10 mouse cellular contexts compared by ENCODE assay signal in genomic region chr1:62591296-62592031, GRCm38 (mm10).
A peak's percentile ranks its signal among the peaks of the same experiment; 100 is the strongest.
DNase-seq lines count a peak whose midpoint lies in the region; ATAC-seq lines count a peak whose summit lies in the region.
"Had no signal": no experiment of that assay in that cellular context is flagged by ENCODE, and none has a peak within 500 bp of the region (broad histone marks: within the 10 kb centered on the region; RNA-seq: fewer than 3 reads in every experiment).

No protein-coding gene starts in this region.

- no peak overlapping the region for H3K4me2 ChIP-seq in limb, embryonic 12.5 days
- H3K4me2 ChIP-seq: limb, embryonic 15.5 days; stomach, embryonic 15.5 days had no signal

- no peak overlapping the region for H3K9ac ChIP-seq in limb, embryonic 12.5 days (replicated peaks)
- H3K9ac ChIP-seq: limb, embryonic 15.5 days; stomach, embryonic 15.5 days had no signal

- peak; percentile 7 for DNase-seq in adrenal gland, adult 8-10 months
- DNase-seq in adrenal gland, postnatal 4 days (ENCODE audit: low spot score in 2 of 2): no peak
- DNase-seq in adrenal gland, postnatal 36 days: peak; percentile 14 to 17
- peak; percentile 9 to 40 for DNase-seq in heart, postnatal 14 days
- no peak for DNase-seq in liver
- no peak for DNase-seq in layer of hippocampus, postnatal 25 days (ENCODE audit: extremely low spot score in 1 of 2, low spot score in 1 of 2)
- no peak for DNase-seq in left cerebral cortex, postnatal 36 days (ENCODE audit: low spot score in 2 of 2)

- no peak overlapping the region for H3K4me3 ChIP-seq in limb, embryonic 12.5 days (replicated peaks)
- H3K4me3 ChIP-seq: limb, embryonic 15.5 days; stomach, embryonic 15.5 days had no signal

- intact Hi-C loops in heart, postnatal 14 days (cut with DNase I): no loop called here
- intact Hi-C loops in left cerebral cortex, postnatal 36 days (cut with DNase I): no loop called here

- ATAC-seq in limb, embryonic 12.5 days (ENCODE audit: insufficient number of reproducible peaks, insufficient read depth, low FRiP score, low TSS enrichment, low read depth): 0 out of 2 replicates have a peak, but pooled peaks have one; percentile 59

- H3K27ac ChIP-seq in limb, embryonic 12.5 days: peak overlapping the region; percentile 62
- H3K27ac ChIP-seq: limb, embryonic 15.5 days; stomach, embryonic 15.5 days had no signal

- no peaks in the 10 kb centered on the region for H3K27me3 ChIP-seq in limb, embryonic 12.5 days
- H3K27me3 ChIP-seq: limb, embryonic 15.5 days; stomach, embryonic 15.5 days had no signal

- H3K4me1 ChIP-seq in limb, embryonic 12.5 days (replicated peaks): peaks cover 30% of the 10 kb centered on the region

- no peaks in the 10 kb centered on the region for H3K9me3 ChIP-seq in limb, embryonic 12.5 days
- H3K9me3 ChIP-seq: limb, embryonic 15.5 days; stomach, embryonic 15.5 days had no signal

- 38% methylated on average over 6 of the region's 6 CpGs for WGBS in limb, embryonic 12.5 days

- H3K36me3 ChIP-seq in limb, embryonic 12.5 days: no peaks in the 10 kb centered on the region
- H3K36me3 ChIP-seq: limb, embryonic 15.5 days; stomach, embryonic 15.5 days had no signal

Comparison
In these comparisons a context has a peak if more than half of its experiments do, and no peak if none do; other contexts are left out.
1. DNase-seq: peak in adrenal gland, adult 8-10 months (single experiment), adrenal gland, postnatal 36 days (2 of 2) and heart, postnatal 14 days (2 of 2); none in adrenal gland, postnatal 4 days (0 of 2), liver (single experiment), layer of hippocampus, postnatal 25 days (0 of 2) and left cerebral cortex, postnatal 36 days (0 of 2).